Mouse (Mus musculus): Measurements from ENCODE around the gene Fzd10.

The Fzd10 gene

GRCm38 (mm10) chr5:128643065-128643464 lies 42.4 kb downstream of the Fzd10 start:
- ChIA-PET CTCF (interaction anchor here in 2 of 4 experiments (0.6 to 0.9 kb wide), 2 partner anchors 39 to 121 kb away, joined by 3 to 4 read pairs; no protein-coding TSS in a partner anchor), POLR2A (no interaction called here)

GRCm38 (mm10) chr5:128645720-128646119 lies 45.1 kb downstream of the Fzd10 start:
- CTCF ChIA-PET, result interaction anchor here in 1 of 4 experiments (1.2 kb wide), 1 partner anchor 17 kb away, joined by 3 read pairs; no protein-coding TSS in a partner anchor
- POLR2A ChIA-PET, result interaction anchor here in 1 of 4 experiments (1.2 kb wide), 1 partner anchor 10 kb away, joined by 3 read pairs; no protein-coding TSS in a partner anchor

- POLR2A ChIA-PET, result interaction anchor here in 2 of 4 experiments (1.2 to 1.5 kb wide), 2 partner anchors 9 to 74 kb away, joined by 3 read pairs; no protein-coding TSS in a partner anchor
- CTCF ChIA-PET, result interaction anchor here in 1 of 4 experiments (1.2 kb wide), 1 partner anchor 8 kb away, joined by 4 read pairs; no protein-coding TSS in a partner anchor
These were observed 45.6 kb downstream of the Fzd10 start for GRCm38 (mm10) chr5:128646286-128646685.

GRCm38 (mm10) chr5:128647221-128647730 lies 46.6 kb downstream of the Fzd10 start:
- POLR2A ChIA-PET, result interaction anchor here in 2 of 4 experiments (0.5 to 1.5 kb wide), 5 partner anchors 8 to 408 kb away, joined by 3 read pairs; no protein-coding TSS in a partner anchor
- CTCF ChIA-PET, result interaction anchor here in 2 of 4 experiments (0.6 to 1.2 kb wide), 3 partner anchors 9 to 80 kb away, joined by 3 to 4 read pairs (median 4); no protein-coding TSS in a partner anchor

- ChIA-PET CTCF (no interaction called here), POLR2A (no interaction called here)
These were observed 48.8 kb downstream of the Fzd10 start for GRCm38 (mm10) chr5:128649336-128649897.
